Mouse (Mus musculus) common myeloid progenitor, adult 5-6 weeks (primary cell): ENCODE results near the gene Cnih3. TPM values are rescaled to one million over a fixed set of nuclear protein-coding genes. Genes with fewer than 3 reads are reported as not detected.

Source experiments
- ATAC-seq: replicated peaks from 2 replicates; pipeline ENCODE4 v1.8.0; 2016; ENCODE audit warnings: low read depth, mild to moderate bottlenecking, moderate TSS enrichment, inconsistent platforms; ENCODE audit not compliant: poor library complexity, severe bottlenecking
- total RNA-seq: library from RNA; stranded (forward); fragments of 200-1000, 187-1606 nt; gene quantifications from 2 replicates; pipeline ENCODE4 v1.2.3, GENCODE M21; 2017

Cnih3 gene
- total RNA-seq, 1 experiment from 2014 or later: 0.09 TPM

GRCm38 (mm10) chr1:181484696-181485095, 132.3 kb downstream of the Cnih3 start:
- no peak for ATAC-seq

- ATAC-seq: no peak
Observed at GRCm38 (mm10) chr1:181503471-181503870, 151.0 kb downstream of the Cnih3 start.

GRCm38 (mm10) chr1:181505367-181505766, 152.9 kb downstream of the Cnih3 start:
- ATAC-seq: no peak

Other genes starting within 250 kb of the Cnih3 start
- gene Nvl, start 208.4 kb upstream of the Cnih3 start, total RNA-seq: 26.1 and 33.6 TPM in 2 replicates
- gene Cnih4, start 207.9 kb upstream of the Cnih3 start, total RNA-seq: 85.3 and 85.6 TPM in 2 replicates
- gene Wdr26, start 140.6 kb upstream of the Cnih3 start, total RNA-seq: 107 and 130 TPM in 2 replicates
- not detected in 2 replicates for gene Ccdc121, start 158.8 kb downstream of the Cnih3 start, total RNA-seq
- gene Dnah14, start 223.9 kb downstream of the Cnih3 start, total RNA-seq: 4.4 and 4.6 TPM in 2 replicates